Mouse (Mus musculus) kidney, postnatal 0 days (tissue): ENCODE measurements around the gene Kif22. TPM values are rescaled to one million over a fixed set of nuclear protein-coding genes. Genes with fewer than 3 reads are reported as not detected.

Experiments used
- ATAC-seq: fragments of 200-750 bp; cut with Nextera tagmentation; replicated peaks from 2 replicates; pipeline ENCODE4 v1.8.0; 2017; ENCODE audit warnings: low read depth, moderate number of reproducible peaks, moderate TSS enrichment, moderate library complexity; ENCODE audit not compliant: low FRiP score
- DNase-seq: peaks from one replicate; pipeline ENCODE4 v3.0.0-alpha.2; 2016; ENCODE audit warnings: low spot score
- H3K27ac ChIP-seq: fragments of 300-500 bp; sonication (generic); 2 replicates; pipeline ENCODE4 v1.5.1; 2014; ENCODE audit warnings: mild to moderate bottlenecking
- H3K27me3 ChIP-seq: fragments of 300-500 bp; sonication (generic); 2 replicates; pipeline ENCODE4 v1.6.1; 2014; ENCODE audit warnings: low read length, mixed read lengths; ENCODE audit not compliant: insufficient read depth
- H3K36me3 ChIP-seq: fragments of 300-500 bp; sonication (generic); 2 replicates; pipeline ENCODE4 v1.6.1; 2014; ENCODE audit warnings: low read length, mixed read lengths; ENCODE audit not compliant: insufficient read depth
- H3K4me1 ChIP-seq: fragments of 300-500 bp; sonication (generic); replicated peaks from 2 replicates; pipeline ENCODE4 v1.6.1; 2014; ENCODE audit warnings: antibody characterized with exemption, low read length, mixed read lengths; ENCODE audit not compliant: insufficient read depth
- H3K4me2 ChIP-seq: fragments of 300-500 bp; sonication (generic); 2 replicates; pipeline ENCODE4 v1.6.1; 2014; ENCODE audit warnings: mild to moderate bottlenecking, low read length, moderate library complexity, mixed read lengths
- H3K4me3 ChIP-seq: fragments of 300-500 bp; sonication (generic); replicated peaks from 2 replicates; pipeline ENCODE4 v1.5.1; 2014; ENCODE audit warnings: low read depth, low read length
- H3K9ac ChIP-seq: fragments of 300-500 bp; sonication (generic); 2 replicates; pipeline ENCODE4 v1.6.1; 2014; ENCODE audit warnings: low read depth, low read length
- H3K9me3 ChIP-seq: fragments of 300-500 bp; sonication (generic); replicated peaks from 2 replicates; pipeline ENCODE4 v1.6.1; 2016; ENCODE audit warnings: low read length, inconsistent platforms, mixed read lengths
- CTCF ChIP-seq: IDR thresholded peaks from 2 replicates; pipeline ENCODE4 v1.5.1; 2016; ENCODE audit warnings: antibody characterized with exemption, low read depth, mild to moderate bottlenecking, moderate library complexity
- WGBS: fragments of 180-500 bp; shearing (Covaris S2); extraction: QIAGEN DNeasy Blood & Tissue Kit; methylation state at CpG from one replicate; pipeline ENCODE4 v1.1.7; 2014; 5-methylcytosine and 5-hydroxymethylcytosine counted together
- polyA plus RNA-seq: library from polyadenylated mRNA; unstranded; fragments of >200 nt; fragmentation: Nextera tagmentation; extraction: Ambion mirVana; gene quantifications from 2 replicates; pipeline ENCODE4 v1.2.1, GENCODE M21; 2015

Kif22 gene
- polyA plus RNA-seq, 1 experiment from 2014 or later, result 51.7 TPM

GRCm38 (mm10) chr7:126988816-126989215 lies 53.5 kb downstream of the Kif22 start:
- peaks cover 8% of the 10 kb centered on the region; the same call in 1 of the 2 replicates for H3K36me3 ChIP-seq
- no peak overlapping the region for H3K4me3 ChIP-seq
- no peak for ATAC-seq
- no peak for TF ChIP-seq CTCF
- 75% methylated on average over 8 of the region's 8 CpGs for WGBS
- no peak for DNase-seq
- H3K27me3 ChIP-seq, result no peaks in the 10 kb centered on the region
- H3K4me2 ChIP-seq, result no peak overlapping the region
- H3K4me1 ChIP-seq, result no peaks in the 10 kb centered on the region
- H3K9ac ChIP-seq, result no peak overlapping the region
- no peaks in the 10 kb centered on the region for H3K9me3 ChIP-seq
- no peak overlapping the region for H3K27ac ChIP-seq

- Histone ChIP-seq H3K27me3 (no peaks in the 10 kb centered on the region), H3K4me1 (no peaks in the 10 kb centered on the region), H3K4me3 (no peak overlapping the region), H3K36me3 (0 out of 2 replicates have a peak, but pooled peaks cover 3% of the 10 kb centered on the region), H3K9ac (no peak overlapping the region), H3K9me3 (no peaks in the 10 kb centered on the region), H3K4me2 (no peak overlapping the region), H3K27ac (no peak overlapping the region)
- 41% methylated on average over 9 of the region's 9 CpGs for WGBS
- peak; percentile 79 for TF ChIP-seq CTCF
- ATAC-seq (peak; percentile 76; the same call in 1 of the 2 replicates), DNase-seq (peak; percentile 61)
Observed at GRCm38 (mm10) chr7:126986319-126986718, 56.0 kb downstream of the Kif22 start.

GRCm38 (mm10) chr7:126984667-126985444 lies 57.4 kb downstream of the Kif22 start:
- Histone ChIP-seq H3K27me3 (no peaks in the 10 kb centered on the region), H3K27ac (no peak overlapping the region), H3K4me1 (no peaks in the 10 kb centered on the region), H3K9ac (no peak overlapping the region), H3K4me3 (no peak overlapping the region), H3K4me2 (no peak overlapping the region), H3K36me3 (peaks cover 6% of the 10 kb centered on the region; the same call in 1 of the 2 replicates), H3K9me3 (no peaks in the 10 kb centered on the region)
- no peak for TF ChIP-seq CTCF
- ATAC-seq, result no peak
- DNase-seq, result no peak
- 29% methylated on average over 10 of the region's 10 CpGs for WGBS

- TF ChIP-seq CTCF, result no peak
- Histone ChIP-seq H3K4me2 (no peak overlapping the region), H3K4me3 (no peak overlapping the region), H3K36me3 (peaks cover 19% of the 10 kb centered on the region), H3K4me1 (no peaks in the 10 kb centered on the region), H3K9ac (no peak overlapping the region), H3K9me3 (no peaks in the 10 kb centered on the region), H3K27me3 (no peaks in the 10 kb centered on the region), H3K27ac (no peak overlapping the region)
- ATAC-seq, result no peak
- 64% methylated on average over 7 of the region's 7 CpGs for WGBS
- DNase-seq, result no peak
Observed at GRCm38 (mm10) chr7:126983113-126983512, 59.2 kb downstream of the Kif22 start.

DNA sequence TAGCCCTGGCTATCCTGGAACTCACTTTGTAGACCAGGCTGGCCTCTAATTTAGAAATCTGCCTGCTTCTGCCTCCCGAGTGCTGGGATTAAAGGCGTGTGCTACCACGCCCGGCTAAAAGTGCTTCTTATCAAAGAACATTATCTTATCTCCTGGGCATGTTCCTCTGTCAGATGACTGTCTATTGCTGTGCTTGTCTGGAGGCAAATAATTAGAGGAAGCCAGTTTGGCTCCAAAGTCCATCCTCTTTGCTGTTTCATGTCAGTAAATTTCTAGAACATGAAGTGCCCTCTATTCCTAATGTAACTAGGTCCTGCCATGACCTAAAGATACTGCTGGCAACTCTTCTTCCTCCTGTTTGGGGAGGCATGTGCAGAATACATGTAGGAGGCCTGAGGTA lies 60.2 kb downstream of the Kif22 start:
- Histone ChIP-seq H3K4me1 (0 out of 2 replicates have a peak, but pooled peaks cover 4% of the 10 kb centered on the region), H3K4me3 (no peak overlapping the region), H3K27ac (no peak overlapping the region), H3K27me3 (no peaks in the 10 kb centered on the region), H3K9ac (no peak overlapping the region), H3K9me3 (no peaks in the 10 kb centered on the region), H3K36me3 (peaks cover 20% of the 10 kb centered on the region), H3K4me2 (no peak overlapping the region)
- WGBS, result 88% methylated on average over 4 of the region's 4 CpGs
- no peak for TF ChIP-seq CTCF
- DNase-seq, result no peak
- no peak for ATAC-seq

GRCm38 (mm10) chr7:126981601-126982000 lies 60.7 kb downstream of the Kif22 start:
- TF ChIP-seq CTCF, result no peak
- Histone ChIP-seq H3K4me3 (no peak overlapping the region), H3K4me2 (no peak overlapping the region), H3K27ac (no peak overlapping the region), H3K9me3 (no peaks in the 10 kb centered on the region), H3K4me1 (0 out of 2 replicates have a peak, but pooled peaks cover 4% of the 10 kb centered on the region), H3K36me3 (peaks cover 20% of the 10 kb centered on the region), H3K9ac (no peak overlapping the region), H3K27me3 (no peaks in the 10 kb centered on the region)
- no peak for DNase-seq
- 90% methylated on average over 2 of the region's 2 CpGs for WGBS
- ATAC-seq, result no peak
